Mouse (Mus musculus) kidney, postnatal 0 days (tissue): ENCODE results near the gene Cct2. TPM values are rescaled to one million over a fixed set of nuclear protein-coding genes. Genes with fewer than 3 reads are reported as not detected.
"Not testable (repeated sequence)": the region's sequence is repeated elsewhere in the genome, so short reads cannot be mapped to it uniquely, and the experiment has no call there.

Experiments
- ATAC-seq: fragments of 200-750 bp; cut with Nextera tagmentation; replicated peaks from 2 replicates; pipeline ENCODE4 v1.8.0; 2017; ENCODE audit warnings: low read depth, moderate number of reproducible peaks, moderate TSS enrichment, moderate library complexity; ENCODE audit not compliant: low FRiP score
- DNase-seq: peaks from one replicate; pipeline ENCODE4 v3.0.0-alpha.2; 2016; ENCODE audit warnings: low spot score
- H3K27ac ChIP-seq: fragments of 300-500 bp; sonication (generic); 2 replicates; pipeline ENCODE4 v1.5.1; 2014; ENCODE audit warnings: mild to moderate bottlenecking
- H3K27me3 ChIP-seq: fragments of 300-500 bp; sonication (generic); 2 replicates; pipeline ENCODE4 v1.6.1; 2014; ENCODE audit warnings: low read length, mixed read lengths; ENCODE audit not compliant: insufficient read depth
- H3K36me3 ChIP-seq: fragments of 300-500 bp; sonication (generic); 2 replicates; pipeline ENCODE4 v1.6.1; 2014; ENCODE audit warnings: low read length, mixed read lengths; ENCODE audit not compliant: insufficient read depth
- H3K4me1 ChIP-seq: fragments of 300-500 bp; sonication (generic); replicated peaks from 2 replicates; pipeline ENCODE4 v1.6.1; 2014; ENCODE audit warnings: antibody characterized with exemption, low read length, mixed read lengths; ENCODE audit not compliant: insufficient read depth
- H3K4me2 ChIP-seq: fragments of 300-500 bp; sonication (generic); 2 replicates; pipeline ENCODE4 v1.6.1; 2014; ENCODE audit warnings: mild to moderate bottlenecking, low read length, moderate library complexity, mixed read lengths
- H3K4me3 ChIP-seq: fragments of 300-500 bp; sonication (generic); replicated peaks from 2 replicates; pipeline ENCODE4 v1.5.1; 2014; ENCODE audit warnings: low read depth, low read length
- H3K9ac ChIP-seq: fragments of 300-500 bp; sonication (generic); 2 replicates; pipeline ENCODE4 v1.6.1; 2014; ENCODE audit warnings: low read depth, low read length
- H3K9me3 ChIP-seq: fragments of 300-500 bp; sonication (generic); replicated peaks from 2 replicates; pipeline ENCODE4 v1.6.1; 2016; ENCODE audit warnings: low read length, inconsistent platforms, mixed read lengths
- CTCF ChIP-seq: IDR thresholded peaks from 2 replicates; pipeline ENCODE4 v1.5.1; 2016; ENCODE audit warnings: antibody characterized with exemption, low read depth, mild to moderate bottlenecking, moderate library complexity
- WGBS: fragments of 180-500 bp; shearing (Covaris S2); extraction: QIAGEN DNeasy Blood & Tissue Kit; methylation state at CpG from one replicate; pipeline ENCODE4 v1.1.7; 2014; 5-methylcytosine and 5-hydroxymethylcytosine counted together
- polyA plus RNA-seq: library from polyadenylated mRNA; unstranded; fragments of >200 nt; fragmentation: Nextera tagmentation; extraction: Ambion mirVana; gene quantifications from 2 replicates; pipeline ENCODE4 v1.2.1, GENCODE M21; 2015

Cct2 gene
- polyA plus RNA-seq, 1 experiment from 2014 or later: 183 TPM

DNA sequence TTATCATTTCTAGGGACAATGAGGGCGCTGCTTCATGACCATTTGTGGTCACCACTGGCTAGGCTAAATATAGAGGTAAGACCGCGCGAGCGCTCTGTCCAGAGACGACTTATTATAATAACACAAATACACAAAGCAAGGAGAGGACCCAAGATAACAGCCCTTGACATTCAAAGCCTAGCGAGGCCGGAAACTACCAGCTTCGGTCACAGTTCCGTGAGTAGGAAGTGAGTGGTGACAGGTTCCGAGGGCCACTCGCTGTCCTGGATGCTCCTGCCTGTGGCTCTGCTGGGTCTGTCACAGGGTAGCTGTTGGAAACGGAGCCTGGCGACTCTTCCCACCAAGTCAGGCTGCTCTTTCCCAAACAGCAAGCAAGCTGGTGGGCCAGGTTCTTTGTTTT, 21.3 kb downstream of the Cct2 start:
- no peaks in the 10 kb centered on the region for H3K27me3 ChIP-seq
- no peak overlapping the region for H3K9ac ChIP-seq
- DNase-seq (no peak), ATAC-seq (no peak)
- no peak overlapping the region for H3K4me3 ChIP-seq
- 81% methylated on average over 14 of the region's 14 CpGs for WGBS
- no peaks in the 10 kb centered on the region for H3K36me3 ChIP-seq
- H3K4me1 ChIP-seq: peaks cover 9% of the 10 kb centered on the region; the same call in 1 of the 2 replicates
- no peak overlapping the region for H3K27ac ChIP-seq
- no peak for TF ChIP-seq CTCF
- H3K9me3 ChIP-seq: no peaks in the 10 kb centered on the region
- H3K4me2 ChIP-seq: no peak overlapping the region

DNA sequence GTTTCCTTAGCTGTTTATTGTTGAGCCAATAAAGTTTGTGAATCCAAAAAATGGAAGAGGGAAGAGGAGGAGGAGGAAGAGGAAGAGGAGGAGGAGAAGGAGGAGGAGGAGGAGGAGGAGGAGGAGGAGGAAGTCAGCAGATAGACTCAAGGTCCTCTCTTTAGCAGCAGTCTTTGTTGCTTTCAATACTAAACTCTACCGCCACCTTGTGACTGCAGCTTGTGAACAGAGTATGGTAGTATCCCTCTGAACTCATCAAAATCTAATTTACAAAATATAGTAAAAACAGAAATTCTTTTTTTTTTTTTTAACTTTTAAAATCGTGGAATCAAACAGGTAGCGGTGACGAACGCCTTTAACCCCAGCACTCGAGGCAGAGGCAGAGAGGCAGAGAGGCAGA, 23.3 kb downstream of the Cct2 start:
- ATAC-seq (no peak), DNase-seq (peak; percentile 41)
- Histone ChIP-seq H3K4me1 (no peaks in the 10 kb centered on the region), H3K36me3 (no peaks in the 10 kb centered on the region), H3K27me3 (no peaks in the 10 kb centered on the region), H3K27ac (no peak overlapping the region), H3K9me3 (no peaks in the 10 kb centered on the region), H3K4me3 (no peak overlapping the region), H3K4me2 (no peak overlapping the region), H3K9ac (no peak overlapping the region)
- TF ChIP-seq CTCF: peak; percentile 66
- WGBS: 72% methylated on average over 6 of the region's 6 CpGs

DNA sequence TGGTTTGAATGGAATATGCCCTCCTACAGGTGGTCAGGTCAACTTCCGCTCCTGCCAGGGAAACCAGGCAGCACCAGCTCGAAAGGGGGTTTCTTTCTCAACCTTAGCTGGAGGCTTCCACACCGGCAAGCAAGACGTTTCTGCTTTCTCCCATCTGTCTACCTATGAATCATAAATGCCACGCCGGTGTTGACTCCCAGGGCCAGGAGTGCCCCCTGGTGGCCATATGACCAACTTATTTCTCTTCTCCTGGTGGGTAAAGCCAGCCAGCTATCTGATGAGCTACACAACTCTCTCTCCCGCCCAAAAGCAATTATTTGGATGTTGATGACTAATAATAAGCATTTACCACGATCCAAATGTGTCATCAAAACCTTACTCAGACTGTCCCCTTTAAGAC, 29.8 kb downstream of the Cct2 start:
- TF ChIP-seq CTCF: peak; percentile 86
- Histone ChIP-seq H3K4me1 (no peaks in the 10 kb centered on the region), H3K9ac (no peak overlapping the region), H3K9me3 (no peaks in the 10 kb centered on the region), H3K27ac (no peak overlapping the region), H3K36me3 (no peaks in the 10 kb centered on the region), H3K27me3 (no peaks in the 10 kb centered on the region), H3K4me3 (no peak overlapping the region), H3K4me2 (no peak overlapping the region)
- 18% methylated on average over 8 of the region's 8 CpGs for WGBS
- DNase-seq (peak; percentile 83), ATAC-seq (0 out of 2 replicates have a peak, but pooled peaks have one; percentile 36)

DNA sequence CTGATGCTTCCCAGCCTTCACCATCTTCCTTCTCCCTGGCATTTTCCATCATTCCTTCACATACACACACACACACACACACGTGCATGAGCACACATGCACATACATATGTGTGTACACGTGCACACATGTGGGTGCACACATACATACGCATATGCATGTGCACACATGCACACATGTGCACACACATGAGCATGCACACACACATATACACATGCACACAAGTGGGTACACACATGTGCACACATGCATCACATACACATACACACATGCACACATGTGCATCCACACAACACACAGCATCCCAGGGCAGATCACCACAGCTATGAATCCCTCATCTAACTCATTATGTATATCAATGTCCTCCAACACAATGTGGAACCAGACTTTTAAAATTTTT, 32.5 kb downstream of the Cct2 start:
- no peaks in the 10 kb centered on the region for H3K27me3 ChIP-seq

DNA sequence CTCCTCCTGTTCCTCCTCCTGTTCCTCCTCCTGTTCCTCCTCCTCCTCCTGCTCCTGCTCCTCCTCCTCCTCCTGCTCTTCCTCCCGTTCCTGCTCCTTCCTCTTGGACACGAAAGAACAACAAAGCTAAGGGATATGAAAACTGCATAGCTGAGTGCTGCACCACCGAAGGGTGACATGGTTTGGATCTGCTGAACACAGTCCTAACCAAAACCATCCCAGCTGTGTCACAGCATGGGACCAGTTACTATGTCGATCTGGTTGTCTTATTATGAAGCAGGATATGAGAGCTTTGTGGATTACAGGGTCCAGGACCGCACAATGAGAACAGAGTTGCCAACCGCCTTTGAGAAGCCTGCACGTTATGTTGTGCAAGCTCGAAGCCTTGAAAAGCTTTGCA, 37.4 kb downstream of the Cct2 start:
- Histone ChIP-seq H3K4me1 (0 out of 2 replicates have a peak, but pooled peaks cover under 1% of the 10 kb centered on the region), H3K36me3 (no peaks in the 10 kb centered on the region), H3K4me3 (no peak overlapping the region), H3K9me3 (no peaks in the 10 kb centered on the region), H3K9ac (no peak overlapping the region), H3K27ac (no peak overlapping the region), H3K4me2 (no peak overlapping the region), H3K27me3 (peaks cover 14% of the 10 kb centered on the region; the same call in 1 of the 2 replicates)
- ATAC-seq (no peak), DNase-seq (no peak)
- WGBS: 77% methylated on average over 8 of the region's 8 CpGs
- TF ChIP-seq CTCF: no peak

More for the DNA sequence above, 32.5 kb downstream of the Cct2 start:
- DNase-seq: no peak
- Histone ChIP-seq H3K9me3 (no peaks in the 10 kb centered on the region), H3K36me3 (no peaks in the 10 kb centered on the region), H3K4me1 (no peaks in the 10 kb centered on the region), H3K4me2 (no peak overlapping the region), H3K27ac (no peak overlapping the region), H3K9ac (no peak overlapping the region), H3K4me3 (no peak overlapping the region)
- 90% methylated on average over 3 of the region's 3 CpGs for WGBS
- no peak for ATAC-seq
- TF ChIP-seq CTCF: no peak

DNA sequence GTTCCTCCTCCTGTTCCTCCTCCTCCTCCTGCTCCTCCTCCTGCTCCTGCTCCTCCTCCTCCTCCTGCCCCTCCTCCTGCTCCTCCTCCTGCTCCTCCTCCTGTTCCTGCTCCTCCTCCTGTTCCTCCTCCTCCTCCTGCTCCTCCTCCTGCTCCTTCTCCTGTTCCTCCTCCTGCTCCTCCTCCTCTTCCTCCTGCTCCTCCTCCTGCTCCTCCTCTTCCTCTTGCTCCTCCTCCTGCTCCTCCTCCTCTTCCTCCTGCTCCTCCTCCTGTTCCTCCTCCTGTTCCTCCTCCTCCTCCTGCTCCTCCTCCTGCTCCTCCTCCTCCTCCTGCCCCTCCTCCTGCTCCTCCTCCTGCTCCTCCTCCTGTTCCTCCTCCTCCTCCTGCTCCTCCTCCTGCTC, 37.8 kb downstream of the Cct2 start:
- not testable (repeated sequence) for H3K9me3 ChIP-seq, H3K4me1 ChIP-seq, H3K27ac ChIP-seq, DNase-seq, H3K4me2 ChIP-seq, ATAC-seq, H3K36me3 ChIP-seq, H3K4me3 ChIP-seq, H3K9ac ChIP-seq
- H3K27me3 ChIP-seq: peaks cover 14% of the 10 kb centered on the region; the same call in 1 of the 2 replicates

DNA sequence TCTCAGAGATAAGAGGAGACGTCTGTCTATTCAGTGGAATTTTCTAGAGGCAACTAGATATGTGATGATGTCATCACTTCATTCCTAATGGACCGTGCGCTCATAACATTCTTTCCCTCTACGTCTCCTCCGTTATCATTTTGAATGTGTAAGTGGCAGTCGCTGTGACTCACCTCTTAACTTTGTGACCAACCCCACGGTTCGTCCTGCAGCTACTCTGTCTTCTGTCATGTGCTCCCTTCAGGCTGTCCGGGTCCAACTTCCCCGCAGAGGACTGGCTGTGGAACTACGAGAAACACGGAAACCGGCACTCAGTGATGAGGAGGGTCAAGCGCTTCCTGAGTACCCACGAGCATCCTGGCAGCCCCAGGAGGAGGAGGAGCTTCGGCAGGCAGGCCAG, 39.9 kb downstream of the Cct2 start:
- whole genome bisulfite sequencing: 27% methylated on average over 16 of the region's 16 CpGs
- ATAC-seq (0 out of 2 replicates have a peak, but pooled peaks have one; percentile 8), DNase-seq (peak; percentile 29)
- Histone ChIP-seq H3K27ac (no peak overlapping the region), H3K36me3 (no peaks in the 10 kb centered on the region), H3K4me3 (0 out of 2 replicates have a peak overlapping the region, but pooled peaks have one; percentile 7), H3K4me1 (0 out of 2 replicates have a peak, but pooled peaks cover 4% of the 10 kb centered on the region), H3K9me3 (no peaks in the 10 kb centered on the region), H3K9ac (peak overlapping the region; percentile 37; the same call in 1 of the 2 replicates), H3K27me3 (peaks cover 14% of the 10 kb centered on the region; the same call in 1 of the 2 replicates), H3K4me2 (peak overlapping the region; percentile 41; the same call in 1 of the 2 replicates)
- no peak for TF ChIP-seq CTCF
